Mouse (Mus musculus): ENCODE results near the gene Adam19. TPM values are rescaled to one million over a fixed set of nuclear protein-coding genes. Genes with fewer than 3 reads are reported as not detected.

The Adam19 gene
- total RNA-seq, 2 experiments from 2014 or later: 19.1 to 19.8 TPM

DNA sequence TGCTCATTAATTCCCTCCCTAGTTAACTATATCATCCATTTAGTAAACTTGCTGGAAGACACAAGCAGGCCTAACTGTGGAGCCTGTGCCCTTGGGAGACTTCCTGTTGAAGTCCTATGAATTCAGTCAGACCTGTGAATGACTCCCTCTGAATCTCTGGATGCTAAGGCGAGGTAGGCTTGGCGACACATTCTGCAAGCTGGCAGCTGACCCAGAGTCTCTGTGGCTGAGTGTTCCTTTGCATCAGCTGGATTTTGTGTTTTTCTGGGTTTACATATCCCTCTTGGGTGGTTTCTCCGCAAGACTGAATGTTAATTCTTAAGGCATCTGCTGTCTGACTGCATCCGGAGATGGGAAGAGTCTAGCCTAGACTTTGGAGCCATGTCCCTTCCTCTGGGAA is 36.3 kb downstream of the Adam19 start:
- no peak for DNase-seq (ENCODE audit: extremely low spot score in 1 of 2, low spot score in 2 of 2)
- Histone ChIP-seq H3K27ac (no peak overlapping the region), H3K4me3 (no peak overlapping the region)
- intact Hi-C loops (cut with DNase I): no loop called here
- TF ChIP-seq CTCF (IDR thresholded peaks at IDR 0.05): no peak

- no peak overlapping the region for H3K27ac ChIP-seq
- no peak for TF ChIP-seq CTCF (IDR thresholded peaks at IDR 0.05)
Observed at GRCm38 (mm10) chr11:46095477-46096264, 39.9 kb downstream of the Adam19 start.

DNA sequence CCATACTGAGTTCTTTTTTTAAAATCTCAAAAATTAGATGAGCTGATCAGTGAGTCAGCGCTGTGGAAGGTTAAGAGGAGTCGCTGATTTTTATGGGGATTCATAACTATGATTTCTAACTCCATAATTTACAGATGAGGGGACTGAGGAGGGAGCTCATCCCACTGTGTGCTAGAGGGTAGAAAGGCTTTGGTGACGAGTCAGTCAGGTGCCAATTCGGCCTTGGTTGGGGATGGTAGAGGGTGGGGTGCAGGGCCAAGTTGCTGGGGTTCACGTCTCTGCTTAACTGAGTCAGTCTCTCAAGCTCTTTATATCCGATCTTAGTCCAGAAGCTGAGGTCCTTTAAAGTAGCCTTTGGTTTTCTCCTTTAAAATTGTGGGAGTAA is 40.5 kb downstream of the Adam19 start:
- H3K4me3 ChIP-seq: no peak overlapping the region
- intact Hi-C loops (cut with DNase I): no loop called here
- no peak for DNase-seq (ENCODE audit: extremely low spot score in 1 of 2, low spot score in 2 of 2)
- TF ChIP-seq CTCF (IDR thresholded peaks at IDR 0.05): no peak
- H3K27ac ChIP-seq: no peak overlapping the region

More at GRCm38 (mm10) chr11:46095477-46096264, 39.9 kb downstream of the Adam19 start:
- no peak overlapping the region for H3K4me3 ChIP-seq
- intact Hi-C loops (cut with DNase I): no loop called here
- no peak for DNase-seq (ENCODE audit: extremely low spot score in 1 of 2, low spot score in 2 of 2)

GRCm38 (mm10) chr11:46097062-46097461 is 41.3 kb downstream of the Adam19 start:
- no peak for TF ChIP-seq CTCF (IDR thresholded peaks at IDR 0.05)
- no peak overlapping the region for H3K4me3 ChIP-seq
- H3K27ac ChIP-seq: no peak overlapping the region
- no peak for DNase-seq (ENCODE audit: extremely low spot score in 1 of 2, low spot score in 2 of 2)
- intact Hi-C loops (cut with DNase I): no loop called here

DNA sequence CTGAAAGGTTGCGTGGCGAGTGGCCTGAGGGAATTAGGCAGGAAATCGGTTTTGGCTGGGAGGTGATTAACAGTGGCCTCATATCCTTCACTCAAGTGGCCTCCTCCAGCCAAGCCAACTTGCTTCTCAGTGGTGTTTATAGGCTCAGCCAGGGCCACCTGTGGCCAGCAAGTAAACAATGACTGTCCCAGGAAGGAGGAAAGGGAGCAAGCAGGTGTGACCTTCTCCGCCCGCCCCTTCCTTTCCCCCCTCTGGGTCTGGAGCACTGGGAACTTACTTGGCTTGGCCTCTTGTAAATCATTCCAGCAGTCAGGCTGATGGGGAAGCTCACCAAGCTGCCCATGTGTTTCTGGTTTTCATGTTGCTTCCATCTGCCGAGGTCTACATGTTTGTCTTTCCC is 46.3 kb downstream of the Adam19 start:
- Histone ChIP-seq H3K4me3 (no peak overlapping the region), H3K27ac (no peak overlapping the region)
- DNase-seq (ENCODE audit: extremely low spot score in 1 of 2, low spot score in 2 of 2): no peak
- intact Hi-C loops (cut with DNase I): no loop called here
- TF ChIP-seq CTCF (IDR thresholded peaks at IDR 0.05): no peak

DNA sequence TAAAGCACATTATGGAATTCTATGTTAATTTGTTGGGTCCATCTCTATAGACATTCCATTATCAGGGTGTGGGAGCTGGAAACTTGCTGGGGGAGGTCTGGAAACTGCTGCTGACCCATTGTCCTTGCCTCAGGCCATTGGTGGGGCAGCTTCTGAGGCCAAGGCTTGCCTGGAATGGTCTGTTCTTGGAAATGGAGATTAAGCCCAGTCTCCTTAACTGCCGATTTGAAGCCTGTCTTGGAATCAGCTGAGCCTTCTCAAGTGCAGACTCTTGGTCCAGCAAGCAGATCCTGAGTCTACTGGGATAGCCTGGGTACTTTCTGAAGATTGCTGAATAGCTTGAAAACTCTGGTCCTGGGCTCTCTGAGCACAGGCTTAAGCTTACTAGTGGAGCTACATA is 51.3 kb downstream of the Adam19 start:
- Histone ChIP-seq H3K4me3 (no peak overlapping the region), H3K27ac (no peak overlapping the region)
- intact Hi-C loops (cut with DNase I): no loop called here
- TF ChIP-seq CTCF (IDR thresholded peaks at IDR 0.05): no peak
- DNase-seq (ENCODE audit: extremely low spot score in 1 of 2, low spot score in 2 of 2): no peak

DNA sequence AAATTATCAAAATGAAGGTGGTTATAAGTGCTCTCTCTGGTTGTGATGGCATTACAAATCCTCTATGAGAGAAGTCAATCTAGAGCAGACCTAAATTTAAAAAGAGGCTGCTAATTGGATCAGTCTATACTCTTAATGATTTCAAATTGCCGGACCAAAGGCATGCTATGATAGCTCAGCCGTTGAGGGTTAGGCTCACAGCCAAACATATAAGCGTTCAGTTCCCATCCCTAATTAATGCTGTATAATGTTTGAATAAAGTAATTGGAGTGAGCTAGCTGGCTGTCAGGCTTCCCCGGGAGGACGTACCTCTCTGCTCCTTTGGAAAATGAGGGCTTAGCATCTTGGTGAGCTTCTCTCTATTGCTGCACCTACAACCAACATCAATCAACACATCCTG is 53.4 kb downstream of the Adam19 start:
- DNase-seq (ENCODE audit: extremely low spot score in 1 of 2, low spot score in 2 of 2): no peak
- intact Hi-C loops (cut with DNase I): no loop called here
- no peak overlapping the region for H3K27ac ChIP-seq
- TF ChIP-seq CTCF (IDR thresholded peaks at IDR 0.05): no peak
- no peak overlapping the region for H3K4me3 ChIP-seq

DNA sequence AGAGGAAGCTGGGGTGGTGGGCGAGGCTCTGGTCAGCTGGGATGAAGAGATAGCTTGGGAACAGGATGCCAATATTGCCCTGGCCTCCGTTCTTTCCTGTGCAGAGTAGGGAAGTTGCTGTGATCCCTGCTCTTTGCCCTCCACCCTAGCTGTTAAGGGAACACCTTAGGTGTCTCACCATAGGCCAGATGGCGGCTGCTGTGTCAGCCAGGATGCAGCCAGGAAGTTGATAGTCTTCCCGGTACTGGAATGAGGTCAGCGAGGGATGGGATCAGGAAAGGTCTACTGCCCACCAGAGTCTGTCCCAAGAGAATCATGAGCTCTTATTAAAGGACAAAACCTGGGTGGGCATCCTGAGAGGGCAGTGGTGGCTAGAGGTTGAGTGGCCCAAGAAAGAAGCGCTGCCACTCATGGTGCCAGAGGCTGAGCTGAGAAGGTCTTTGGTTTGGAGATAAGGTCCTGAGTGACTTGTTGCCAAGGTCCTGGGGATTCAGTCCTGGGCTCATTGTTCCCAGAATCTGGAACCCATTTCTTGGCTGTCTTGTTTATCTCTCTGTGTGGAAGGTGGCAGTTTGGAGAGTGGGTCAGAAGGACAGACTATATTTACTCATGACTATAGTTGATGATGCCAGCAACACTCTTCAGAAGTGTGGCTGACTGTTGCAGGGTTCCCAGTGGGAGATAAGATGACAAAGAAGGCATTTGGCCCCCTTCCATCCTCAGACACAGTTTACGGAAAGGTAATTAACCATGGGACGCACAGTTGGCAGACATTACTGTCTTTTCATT is 54.6 kb downstream of the Adam19 start:
- no peak for DNase-seq (ENCODE audit: extremely low spot score in 1 of 2, low spot score in 2 of 2)
- intact Hi-C loops (cut with DNase I): no loop called here
- Histone ChIP-seq H3K27ac (no peak overlapping the region), H3K4me3 (no peak overlapping the region)
- TF ChIP-seq CTCF (IDR thresholded peaks at IDR 0.05): no peak

DNA sequence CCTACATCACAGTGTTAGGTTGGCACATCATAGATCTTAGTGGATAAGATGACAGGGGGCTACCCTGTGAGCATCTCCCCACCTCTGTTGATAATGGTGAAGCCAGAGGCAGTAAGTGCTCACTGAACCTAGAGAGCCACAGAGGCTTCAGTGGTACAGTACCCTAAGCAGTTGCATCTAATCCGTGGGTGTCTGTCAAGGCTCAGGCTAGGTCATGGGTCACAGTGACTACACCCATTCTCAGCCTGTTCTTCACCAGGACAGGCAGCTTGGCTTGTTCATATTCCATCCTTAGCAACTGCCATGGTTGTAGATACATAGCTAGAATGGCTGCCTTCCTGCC is 55.1 kb downstream of the Adam19 start:
- DNase-seq (ENCODE audit: extremely low spot score in 1 of 2, low spot score in 2 of 2): no peak
- no peak overlapping the region for H3K4me3 ChIP-seq
- no peak for TF ChIP-seq CTCF (IDR thresholded peaks at IDR 0.05)
- intact Hi-C loops (cut with DNase I): no loop called here
- H3K27ac ChIP-seq: no peak overlapping the region

- DNase-seq (ENCODE audit: extremely low spot score in 1 of 2, low spot score in 2 of 2): no peak
- Histone ChIP-seq H3K4me3 (no peak overlapping the region), H3K27ac (no peak overlapping the region)
- TF ChIP-seq CTCF (IDR thresholded peaks at IDR 0.05): no peak
- intact Hi-C loops (cut with DNase I): no loop called here
Observed at GRCm38 (mm10) chr11:46113211-46113610, 57.4 kb downstream of the Adam19 start.

DNA sequence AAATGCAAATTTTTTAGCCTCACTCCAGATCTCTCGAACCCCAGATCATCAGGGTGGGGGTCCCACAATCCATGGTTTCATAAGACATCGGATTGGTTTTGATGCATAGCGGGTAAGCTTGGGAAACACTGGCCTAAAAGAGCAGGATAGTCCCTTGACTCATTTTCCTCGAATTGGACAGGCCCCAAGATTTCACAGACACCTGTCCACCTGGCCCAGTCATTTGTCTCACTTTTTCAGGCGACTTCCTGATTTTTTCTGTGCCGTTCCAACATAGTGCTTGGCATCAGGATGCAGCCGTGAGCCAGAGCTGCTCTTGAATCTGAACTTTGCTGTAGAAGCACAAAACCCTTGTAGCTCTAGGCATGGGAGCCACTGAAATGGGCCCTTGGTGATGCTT is 58.4 kb downstream of the Adam19 start:
- intact Hi-C loops (cut with DNase I): no loop called here
- no peak overlapping the region for H3K27ac ChIP-seq
- TF ChIP-seq CTCF (IDR thresholded peaks at IDR 0.05): no peak
- H3K4me3 ChIP-seq: no peak overlapping the region
- no peak for DNase-seq (ENCODE audit: extremely low spot score in 1 of 2, low spot score in 2 of 2)

DNA sequence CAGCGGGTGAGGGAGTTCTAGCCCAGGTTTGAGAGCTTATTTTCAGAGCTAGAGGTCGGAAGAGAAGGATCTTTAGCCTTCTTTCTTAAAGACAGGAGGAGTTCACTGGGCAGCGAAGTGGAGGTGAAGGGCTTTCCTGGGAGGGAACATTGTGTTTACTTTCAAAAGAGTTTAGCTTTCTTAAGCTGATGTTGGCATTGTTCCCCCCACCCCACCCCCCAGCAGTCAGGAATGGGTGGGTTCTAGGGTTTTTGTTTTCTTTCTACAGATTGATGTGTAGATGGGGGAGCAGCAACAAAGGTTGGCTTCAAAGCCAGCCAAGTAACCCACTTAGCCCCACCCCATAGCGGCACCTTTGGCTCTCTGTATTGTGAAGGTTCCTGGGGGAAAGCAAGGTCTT is 59.2 kb downstream of the Adam19 start:
- DNase-seq (ENCODE audit: extremely low spot score in 1 of 2, low spot score in 2 of 2): no peak
- TF ChIP-seq CTCF (IDR thresholded peaks at IDR 0.05): no peak
- intact Hi-C loops (cut with DNase I): no loop called here
- Histone ChIP-seq H3K27ac (no peak overlapping the region), H3K4me3 (no peak overlapping the region)
